Mouse (Mus musculus): ENCODE results near the gene Slc4a8. TPM values are rescaled to one million over a fixed set of nuclear protein-coding genes. Genes with fewer than 3 reads are reported as not detected.

Slc4a8 gene
- total RNA-seq, 2 experiments from 2014 or later = 3.9 to 6.1 TPM

DNA sequence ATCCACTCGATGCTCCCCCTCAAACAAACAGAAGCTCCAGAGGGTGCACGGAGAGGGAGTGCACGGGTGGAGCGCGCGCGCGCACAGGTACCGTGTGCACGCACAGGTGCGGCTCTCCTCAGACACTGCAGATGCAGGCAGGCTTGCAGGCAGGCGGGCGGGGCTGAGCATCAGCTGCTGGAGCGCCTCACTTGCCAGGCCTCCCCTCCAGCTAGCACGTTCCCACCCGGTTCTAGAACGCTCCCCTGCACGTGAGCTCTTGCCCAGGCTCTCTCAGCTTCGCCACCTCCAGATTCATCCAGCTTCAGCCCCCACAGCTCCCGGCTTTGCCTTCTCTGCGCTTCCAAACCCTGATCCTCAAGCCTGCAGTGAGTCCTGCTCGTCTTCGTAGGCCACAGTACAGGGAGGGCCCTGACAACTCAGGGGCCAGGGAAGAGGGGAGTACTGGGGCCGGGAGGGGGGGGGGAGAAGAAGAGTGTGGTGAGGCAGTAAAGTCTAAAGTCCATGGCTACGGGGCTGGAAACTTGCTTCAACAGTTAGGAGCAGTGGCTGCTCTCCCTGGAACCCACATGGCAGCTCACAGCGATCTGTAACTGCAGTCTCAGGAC lies 63.8 kb downstream of the Slc4a8 start:
- DNase-seq (ENCODE audit: low spot score in 2 of 2) = no peak

DNA sequence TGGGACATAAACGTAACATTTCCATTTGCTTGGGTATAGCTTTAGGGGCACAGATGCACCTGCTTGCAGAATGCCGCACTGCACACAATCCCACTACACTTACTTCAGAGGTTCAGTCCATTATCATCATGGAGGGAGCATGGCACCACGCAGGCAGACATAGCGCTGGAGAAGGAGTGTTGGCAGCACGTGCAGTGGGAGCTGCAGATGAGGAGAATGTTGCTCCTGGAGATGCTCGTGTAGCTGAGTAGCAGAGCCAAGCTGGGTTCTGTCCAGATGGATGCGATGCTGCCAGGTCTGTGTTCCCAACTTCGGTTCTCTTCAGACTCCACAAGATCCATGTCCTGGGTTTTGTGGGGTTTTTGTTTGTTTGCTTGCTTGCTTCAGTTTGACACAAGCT lies 64.5 kb downstream of the Slc4a8 start:
- no peak for DNase-seq (ENCODE audit: low spot score in 2 of 2)

DNA sequence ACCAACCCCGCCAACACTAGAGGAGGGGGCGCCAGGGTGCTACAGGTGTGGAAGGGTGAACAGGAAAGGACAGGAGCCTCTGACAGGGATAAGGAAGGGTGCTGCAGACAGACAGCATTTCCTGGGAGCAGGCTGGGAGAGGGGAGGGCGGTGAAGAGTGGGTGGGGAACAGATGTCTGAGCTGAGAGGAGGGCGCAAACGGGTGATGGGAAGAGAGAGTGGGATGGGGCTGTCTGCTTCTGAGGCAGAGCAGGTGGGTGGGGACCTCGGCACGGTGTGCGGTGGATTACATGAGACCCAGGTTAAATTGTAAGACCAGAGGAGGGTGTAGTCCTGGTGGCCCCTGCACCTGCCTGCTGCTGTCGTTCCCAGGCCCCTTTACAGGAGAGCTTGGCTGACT lies 68.2 kb downstream of the Slc4a8 start:
- DNase-seq (ENCODE audit: low spot score in 2 of 2) = no peak

DNA sequence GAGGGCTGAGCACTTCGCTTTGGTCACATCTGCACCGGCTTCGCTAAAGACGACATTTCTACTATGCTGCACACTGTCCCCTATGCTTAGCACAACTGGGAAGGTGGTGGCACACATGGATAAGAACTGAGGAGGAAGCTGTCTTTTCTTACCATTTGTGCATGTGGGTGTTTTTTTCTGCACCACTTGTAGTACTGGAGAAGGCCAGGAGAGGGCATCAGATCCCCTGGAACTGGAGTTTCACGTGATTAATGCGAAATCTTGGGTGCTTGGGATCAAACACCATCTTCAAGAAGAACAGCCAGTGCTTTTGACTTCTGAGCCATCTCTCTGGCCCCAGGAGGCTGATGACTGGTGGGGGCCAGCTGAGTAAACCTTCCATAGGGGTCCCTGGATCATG lies 69.1 kb downstream of the Slc4a8 start:
- DNase-seq (ENCODE audit: low spot score in 2 of 2) = no peak

DNA sequence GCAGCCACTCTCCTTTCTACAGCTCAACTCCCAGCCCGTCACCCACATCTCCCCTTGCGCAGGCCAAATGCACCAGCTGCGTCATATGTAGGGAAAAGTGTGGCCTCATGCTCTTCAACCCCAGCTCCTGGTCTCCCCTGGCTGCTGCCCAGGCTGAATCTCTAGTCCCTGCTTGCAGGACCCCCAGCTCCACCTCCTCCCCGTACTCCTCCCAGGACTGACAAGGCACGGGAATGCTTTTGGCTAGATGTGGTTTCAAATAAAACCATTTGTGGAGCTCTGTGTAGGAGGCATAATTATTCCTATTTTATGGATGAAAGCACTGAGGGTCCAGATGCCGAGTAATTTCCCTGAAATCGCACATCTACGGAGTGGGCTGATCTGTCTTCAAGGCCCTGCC lies 70.6 kb downstream of the Slc4a8 start:
- no peak for DNase-seq (ENCODE audit: low spot score in 2 of 2)

DNA sequence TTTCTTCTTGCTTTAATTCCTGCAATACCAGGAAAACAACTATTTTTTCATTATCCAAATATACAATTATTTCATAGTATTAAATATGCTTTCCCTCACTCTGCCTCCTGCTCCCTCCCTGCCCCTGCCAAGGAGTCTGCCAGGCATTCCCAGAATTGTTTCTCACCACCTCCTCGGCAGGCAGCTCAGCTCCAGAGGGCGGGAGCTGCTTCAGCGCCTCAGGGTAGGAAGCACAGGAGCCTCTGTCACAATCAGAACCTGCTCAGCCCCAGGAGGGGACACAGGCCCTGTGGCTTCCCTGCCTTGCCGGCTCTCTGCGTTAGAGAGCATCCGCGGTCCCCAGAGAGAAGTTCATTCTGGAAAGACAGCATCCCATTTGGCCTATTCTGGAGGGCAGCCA lies 71.2 kb downstream of the Slc4a8 start:
- no peak for DNase-seq (ENCODE audit: low spot score in 2 of 2)

DNA sequence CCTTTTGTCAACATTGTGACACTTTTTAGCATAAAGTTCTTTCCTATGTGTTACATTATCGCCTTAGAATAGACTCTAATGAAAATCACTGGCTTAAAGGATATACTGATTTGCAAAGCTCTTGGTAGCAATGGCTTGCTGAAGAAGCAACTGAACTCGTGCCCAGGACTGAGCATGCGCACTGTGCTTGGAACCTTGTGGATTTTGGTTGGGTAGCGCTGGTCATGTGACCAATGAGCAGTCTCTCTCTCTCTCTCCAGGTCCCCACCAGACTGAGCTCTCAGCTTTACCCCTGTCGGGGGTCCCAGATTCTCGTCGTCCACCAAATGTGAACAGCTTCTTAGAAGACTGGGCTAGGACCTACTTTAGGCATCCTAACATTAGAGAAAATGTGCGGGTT lies 75.2 kb downstream of the Slc4a8 start:
- no peak for DNase-seq (ENCODE audit: low spot score in 2 of 2)

DNA sequence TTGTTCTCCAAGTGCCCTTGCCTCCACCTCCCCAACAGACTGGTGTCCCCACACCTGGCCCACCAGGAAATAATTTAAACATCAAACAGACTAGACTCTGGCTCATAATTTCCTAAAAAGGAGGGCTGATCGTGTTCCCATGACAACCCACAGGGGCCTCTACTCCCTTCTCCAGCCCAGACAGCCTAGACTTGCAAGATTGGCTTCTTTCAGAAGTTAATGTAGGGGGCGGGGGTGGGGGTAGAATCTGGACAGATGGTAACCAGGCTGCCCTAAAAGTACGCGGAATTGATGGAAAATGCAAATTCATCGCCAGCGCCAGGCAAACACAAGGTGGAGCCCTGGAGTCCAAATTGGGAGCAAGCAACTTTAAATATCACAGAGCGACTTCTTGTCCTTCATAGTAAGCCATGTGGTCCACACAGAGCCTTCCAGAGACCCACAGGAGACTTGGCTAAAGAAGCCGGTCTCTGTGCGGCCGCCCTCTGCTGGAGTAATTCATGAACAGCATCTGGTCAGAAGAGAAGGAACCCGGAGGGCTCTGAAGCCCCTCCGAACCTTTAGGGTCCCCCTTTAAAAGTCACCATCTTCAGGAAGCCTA lies 77.2 kb downstream of the Slc4a8 start:
- peak; percentile 47 to 59 for DNase-seq (ENCODE audit: low spot score in 2 of 2)

DNA sequence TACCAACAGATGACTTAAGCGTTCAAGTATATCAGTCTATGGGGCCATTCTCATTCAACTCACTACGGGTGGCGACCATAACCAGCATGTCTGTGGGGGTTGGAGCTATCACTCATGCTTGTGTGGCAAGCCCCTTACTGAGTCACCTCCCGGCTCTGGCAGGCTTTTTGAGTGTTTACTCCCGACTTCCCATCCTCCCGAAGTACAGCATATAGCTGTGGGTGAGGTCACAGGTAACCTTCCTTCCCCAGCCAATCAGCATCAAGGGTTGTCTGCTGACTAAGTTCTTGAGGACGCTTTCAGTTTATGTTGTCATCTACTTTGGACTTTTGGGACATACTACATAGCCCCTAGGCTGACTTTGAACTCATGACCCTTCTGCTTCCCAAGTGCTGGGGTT lies 82.8 kb downstream of the Slc4a8 start:
- no peak for DNase-seq (ENCODE audit: low spot score in 2 of 2)

DNA sequence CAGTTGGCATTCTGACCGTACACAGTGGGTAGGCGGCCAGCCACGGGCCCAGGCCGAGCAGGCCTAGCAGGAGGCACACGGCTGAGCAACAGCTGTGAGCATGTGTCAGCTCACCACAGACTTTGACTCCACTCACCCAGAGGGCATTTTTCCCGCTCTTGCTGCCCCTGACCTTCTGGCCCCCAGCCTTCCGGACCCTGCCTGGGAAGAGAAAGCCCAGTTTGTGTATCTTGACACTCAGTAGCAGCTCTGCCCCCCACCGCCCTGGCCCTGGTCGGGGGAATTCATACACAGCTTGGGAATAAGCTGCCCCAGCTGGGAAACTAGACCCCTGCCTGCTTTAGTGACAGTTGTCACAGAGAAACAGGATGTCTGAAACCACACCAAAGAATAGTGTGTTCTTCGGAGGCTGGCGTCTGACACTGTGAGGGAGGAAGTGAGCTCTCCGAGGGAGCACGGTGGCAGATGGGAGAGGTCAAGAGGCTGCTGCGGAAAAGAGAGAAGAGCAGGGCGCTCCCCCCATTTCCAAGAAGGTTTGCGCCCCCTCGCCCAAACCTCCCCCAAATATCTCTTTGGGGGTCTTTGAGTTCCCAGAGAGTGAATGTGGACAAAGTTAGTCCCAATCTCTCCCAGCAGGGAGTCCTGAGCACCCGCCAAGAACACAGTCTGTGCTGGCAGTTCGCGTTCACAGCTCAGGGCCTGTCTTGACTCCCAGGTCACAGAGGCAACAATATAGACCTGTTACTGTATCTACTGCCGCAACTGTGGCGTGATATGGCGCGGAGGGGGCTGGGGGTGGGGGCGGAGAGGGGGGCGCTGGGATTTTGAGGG lies 83.7 kb downstream of the Slc4a8 start:
- no peak for DNase-seq (ENCODE audit: low spot score in 2 of 2)

DNA sequence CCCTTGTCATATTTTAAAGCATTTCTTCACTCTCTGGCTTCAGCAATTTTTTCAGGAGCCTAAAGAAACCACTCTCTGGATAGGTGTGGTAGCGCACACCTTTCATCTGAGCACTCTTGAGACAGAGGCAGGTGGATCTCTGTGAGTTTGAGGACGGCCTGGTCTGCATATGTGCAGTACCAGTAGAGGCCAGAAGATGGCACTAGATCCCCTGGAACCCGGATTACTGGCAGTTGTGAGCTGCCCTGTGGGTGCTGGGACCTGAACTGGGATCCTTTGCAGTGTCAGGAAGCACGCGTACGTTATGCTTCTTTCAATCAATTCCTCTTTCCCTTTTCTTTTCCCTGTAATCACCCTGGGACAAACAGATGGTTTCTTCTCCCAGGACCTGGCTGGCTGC lies 85.6 kb downstream of the Slc4a8 start:
- DNase-seq (ENCODE audit: low spot score in 2 of 2) = no peak

DNA sequence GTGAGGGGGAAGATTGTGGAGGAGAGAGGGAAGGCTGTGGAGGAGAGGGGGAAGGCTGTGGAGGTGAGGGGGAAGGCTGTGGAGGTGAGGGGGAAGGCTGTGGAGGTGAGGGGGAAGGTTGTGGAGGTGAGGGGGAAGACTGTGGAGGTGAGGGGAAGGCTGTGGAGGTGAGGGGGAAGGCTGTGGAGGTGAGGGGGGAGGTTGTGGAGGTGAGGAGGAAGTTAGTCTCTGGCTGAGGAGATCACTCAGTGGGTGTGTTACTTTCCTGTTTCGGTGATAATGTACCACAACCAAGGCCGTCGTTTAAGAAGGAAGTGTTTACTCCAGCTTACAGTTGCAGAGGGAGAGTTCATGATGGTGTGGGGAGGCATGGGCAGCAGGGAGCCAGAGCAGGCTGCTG lies 96.0 kb downstream of the Slc4a8 start:
- no peak for DNase-seq (ENCODE audit: low spot score in 2 of 2)

DNA sequence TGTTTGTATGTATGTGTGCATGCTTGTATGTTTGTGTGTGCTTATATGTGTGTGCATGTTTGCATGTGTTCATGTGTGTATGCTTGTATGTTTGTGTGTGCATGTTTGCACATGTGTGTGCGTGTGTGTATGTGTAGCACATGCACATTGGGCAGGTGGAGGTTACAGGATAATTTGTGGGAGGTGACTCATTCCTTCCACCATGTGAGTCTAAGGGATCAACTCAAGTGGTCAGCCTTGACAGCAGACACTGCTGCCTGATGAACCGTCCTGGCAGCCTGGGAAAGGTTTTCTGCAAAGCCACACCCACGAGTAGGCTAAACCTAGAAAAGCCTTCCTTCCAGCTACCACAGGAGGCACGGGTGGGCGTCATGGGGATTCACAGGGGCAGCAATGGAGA lies 99.3 kb downstream of the Slc4a8 start:
- no peak for DNase-seq (ENCODE audit: low spot score in 2 of 2)

DNA sequence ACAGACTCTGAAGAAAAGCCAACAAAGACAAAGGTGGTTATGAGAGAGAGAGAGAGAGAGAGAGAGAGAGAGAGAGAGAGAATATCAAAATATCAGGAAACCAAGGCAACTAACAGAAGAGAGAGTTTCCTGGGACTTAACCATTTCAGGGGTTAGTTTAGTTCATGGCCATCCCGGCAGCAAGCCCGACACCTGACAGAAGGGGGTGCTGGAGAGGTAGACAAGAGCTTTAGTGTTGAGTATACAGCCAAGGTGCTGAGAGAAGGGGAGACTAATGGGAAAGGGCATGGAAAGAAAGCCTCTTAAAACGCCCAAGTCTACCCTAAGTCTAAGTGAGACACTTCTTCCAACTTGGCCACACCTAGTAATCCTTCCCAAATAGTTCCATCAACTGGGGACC lies 104.0 kb downstream of the Slc4a8 start:
- no peak for DNase-seq (ENCODE audit: low spot score in 2 of 2)

DNA sequence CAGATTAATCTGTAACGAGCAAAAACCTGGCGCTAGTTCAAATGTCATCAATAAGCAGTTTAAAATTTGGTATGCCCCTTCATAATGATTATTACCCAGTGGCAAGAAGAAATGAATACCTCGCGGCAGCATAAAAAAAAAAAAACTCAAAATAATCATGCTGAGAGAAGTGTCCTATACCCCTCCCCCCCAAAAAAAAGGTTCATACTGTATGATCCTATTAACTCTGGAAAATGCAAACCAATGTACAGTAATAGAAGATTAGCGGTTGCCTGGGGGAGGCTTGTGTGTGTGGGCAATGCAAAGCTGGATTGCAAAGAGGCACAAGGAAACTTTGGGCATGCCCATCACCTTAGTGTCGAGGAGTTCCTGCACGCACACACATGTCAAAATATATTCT lies 108.0 kb downstream of the Slc4a8 start, which contains the start of gene Scn8a:
TSS of gene Scn8a (plus strand) at position 301 of the 400 bp plus-strand sequence.
- DNase-seq (ENCODE audit: low spot score in 2 of 2) = no peak

DNA sequence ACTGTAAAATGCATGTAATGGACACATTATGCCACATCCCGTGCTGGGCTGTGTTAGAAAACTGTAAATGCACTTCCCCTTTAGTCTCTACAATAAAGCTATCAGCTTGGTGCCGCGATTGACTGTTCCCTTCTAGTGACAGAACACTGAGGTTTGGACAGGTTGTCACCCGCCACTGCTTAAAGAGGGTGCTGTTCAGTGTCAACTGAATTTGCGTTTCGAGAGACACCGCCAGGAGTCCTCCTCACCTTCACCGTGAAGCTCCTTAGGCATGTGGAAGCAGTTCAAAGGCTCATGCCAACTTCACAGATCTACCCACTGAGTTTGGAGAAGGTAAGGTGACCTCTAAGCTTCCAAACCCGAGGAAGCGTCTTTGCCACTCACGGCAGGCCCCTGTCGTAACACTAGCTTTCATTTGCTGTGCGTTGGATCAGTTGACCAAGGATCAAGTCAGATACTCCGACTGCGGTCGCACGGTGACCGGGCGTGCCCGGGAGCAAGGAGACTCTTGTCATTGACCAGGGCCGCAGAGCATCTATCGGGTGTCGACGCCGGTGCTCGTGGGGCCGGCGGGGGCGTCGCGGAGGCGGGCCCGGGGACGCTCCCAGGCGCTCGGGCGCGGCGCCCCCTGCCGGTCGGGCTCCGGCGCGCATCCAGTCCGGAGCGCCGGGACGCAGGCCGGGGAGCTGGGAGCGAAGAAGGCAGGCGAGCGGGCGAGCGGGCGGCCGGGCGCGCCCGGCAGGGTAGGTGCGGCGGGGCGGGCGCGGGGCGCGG lies 108.6 kb downstream of the Slc4a8 start:
- peak; percentile 70 for DNase-seq (ENCODE audit: low spot score in 2 of 2)

DNA sequence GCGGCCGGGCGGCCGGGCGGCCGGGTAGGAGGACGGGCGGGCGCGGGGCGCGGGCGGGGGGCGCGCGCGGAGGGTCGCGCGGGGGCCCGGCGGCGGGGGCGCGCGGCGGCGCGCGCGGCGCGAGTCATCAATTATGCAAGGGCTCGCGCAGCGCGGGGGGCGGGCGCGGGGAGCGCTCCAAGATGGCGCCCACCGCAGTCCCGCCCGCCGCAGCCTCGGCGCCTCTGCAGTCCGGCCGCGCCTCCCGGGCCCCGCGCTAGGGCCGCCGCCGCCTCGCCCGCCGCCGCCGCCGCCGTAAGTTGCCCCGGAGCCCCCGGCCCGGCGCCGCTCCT lies 109.2 kb downstream of the Slc4a8 start:
- peak; percentile 26 to 33 for DNase-seq (ENCODE audit: low spot score in 2 of 2)

DNA sequence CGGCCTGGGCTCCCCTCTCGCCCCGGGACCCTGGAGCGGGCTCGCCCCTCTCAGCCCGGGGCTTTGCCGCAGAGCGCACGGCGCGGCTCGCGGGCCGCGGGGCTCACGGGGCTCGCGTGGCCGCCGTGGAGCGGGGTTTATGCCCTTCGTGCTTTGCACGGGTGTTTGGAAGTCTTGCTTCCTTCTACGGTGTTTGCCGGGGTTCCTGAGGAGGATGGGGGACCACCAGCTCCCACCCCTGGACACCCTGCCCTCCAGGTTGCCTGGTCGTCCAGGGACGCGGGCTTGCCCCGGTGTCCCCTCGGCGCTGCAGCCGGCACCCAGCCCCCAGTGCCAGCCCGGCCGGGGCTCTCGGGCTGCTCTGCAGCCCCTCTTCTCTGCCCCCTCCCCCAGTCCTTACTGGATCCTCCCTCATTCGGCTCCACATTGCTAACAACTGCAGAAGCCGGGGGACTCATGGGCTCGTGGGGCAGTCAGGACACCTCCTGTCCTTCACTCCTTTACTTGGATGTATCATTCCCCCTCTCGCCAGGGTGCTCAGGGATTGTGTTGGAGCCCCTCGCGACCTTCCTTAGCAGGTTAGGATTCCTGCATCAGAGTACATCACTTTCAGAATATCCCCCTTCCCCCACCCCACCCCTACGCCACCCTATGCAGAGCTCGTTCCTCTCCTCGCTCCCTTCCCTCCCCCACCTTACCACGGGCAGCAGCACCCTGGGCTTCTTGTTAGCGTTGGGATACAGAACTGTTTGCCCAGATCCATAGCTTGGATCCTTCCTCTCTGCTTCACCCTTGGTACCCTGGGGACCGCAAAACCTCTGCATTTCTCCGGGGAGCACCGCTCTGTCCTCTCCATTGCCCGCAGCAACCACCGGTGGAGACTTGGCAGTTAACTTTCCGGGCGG lies 109.8 kb downstream of the Slc4a8 start:
- peak in 1 of 2 experiments; percentile 10 for DNase-seq (ENCODE audit: low spot score in 2 of 2)

DNA sequence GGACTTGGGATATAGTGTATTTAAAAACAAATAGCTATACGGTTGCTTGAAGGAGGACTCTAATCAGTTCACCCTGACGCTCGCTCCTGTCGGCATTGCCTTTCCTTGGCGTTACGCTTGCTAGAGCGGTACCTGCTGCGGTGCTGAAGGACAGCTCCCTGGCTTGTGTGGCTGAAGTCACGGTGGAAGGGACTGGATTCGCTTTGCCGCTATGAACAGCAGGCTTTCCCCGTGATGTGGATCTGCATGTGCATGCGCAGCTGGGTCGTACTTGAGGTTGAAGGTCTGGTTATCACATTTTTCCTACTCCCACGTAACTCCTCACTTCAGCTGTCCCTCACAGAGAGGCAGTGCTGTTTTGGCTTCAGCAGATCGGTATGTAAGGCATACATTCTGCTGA lies 111.6 kb downstream of the Slc4a8 start:
- DNase-seq (ENCODE audit: low spot score in 2 of 2) = peak; percentile 60 to 64

Measured in adrenal gland, adult 18-20 months (tissue).